Mouse (Mus musculus) embryonic facial prominence, embryonic 15.5 days (tissue): ENCODE measurements around the gene Nr2f1. TPM values are rescaled to one million over a fixed set of nuclear protein-coding genes. Genes with fewer than 3 reads are reported as not detected.

ENCODE experiments used
- ATAC-seq: fragments of 200-750 bp; cut with Nextera tagmentation; 2 replicates; pipeline ENCODE4 v1.8.0; 2017; ENCODE audit warnings: low read depth, moderate TSS enrichment; ENCODE audit not compliant: insufficient number of reproducible peaks, low FRiP score, low TSS enrichment
- H3K27ac ChIP-seq: fragments of 300-500 bp; sonication (generic); replicated peaks from 2 replicates; pipeline ENCODE4 v1.5.1; 2015; ENCODE audit warnings: mild to moderate bottlenecking, inconsistent platforms
- H3K27me3 ChIP-seq: fragments of 300-500 bp; sonication (generic); 2 replicates; pipeline ENCODE4 v1.6.1; 2015; ENCODE audit warnings: inconsistent platforms
- H3K36me3 ChIP-seq: fragments of 300-500 bp; sonication (generic); 2 replicates; pipeline ENCODE4 v1.6.1; 2015; ENCODE audit warnings: mild to moderate bottlenecking, inconsistent platforms
- H3K4me1 ChIP-seq: fragments of 300-500 bp; sonication (generic); 2 replicates; pipeline ENCODE4 v1.6.1; 2015; ENCODE audit warnings: inconsistent platforms
- H3K4me2 ChIP-seq: fragments of 300-500 bp; sonication (generic); replicated peaks from 2 replicates; pipeline ENCODE4 v1.6.1; 2015; ENCODE audit warnings: mild to moderate bottlenecking, inconsistent platforms
- H3K4me3 ChIP-seq: fragments of 300-500 bp; sonication (generic); replicated peaks from 2 replicates; pipeline ENCODE4 v1.5.1; 2015; ENCODE audit warnings: mild to moderate bottlenecking, inconsistent platforms
- H3K9ac ChIP-seq: fragments of 300-500 bp; sonication (generic); 2 replicates; pipeline ENCODE4 v1.6.1; 2015; ENCODE audit warnings: inconsistent platforms
- H3K9me3 ChIP-seq: fragments of 300-500 bp; sonication (generic); replicated peaks from 2 replicates; pipeline ENCODE4 v1.6.1; 2016; ENCODE audit warnings: inconsistent platforms
- WGBS: fragments of 180-500 bp; shearing (Covaris S2); methylation state at CpG from one replicate; pipeline ENCODE4 v1.1.7; 2015; 5-methylcytosine and 5-hydroxymethylcytosine counted together
- polyA plus RNA-seq: library from polyadenylated mRNA; unstranded; fragments of >200 nt; fragmentation: Nextera tagmentation; extraction: Ambion mirVana; gene quantifications from 2 replicates; pipeline ENCODE4 v1.2.1, GENCODE M21; 2015

Gene Nr2f1
- polyA plus RNA-seq, 1 experiment from 2014 or later, result 14.5 TPM

- H3K36me3 ChIP-seq, result no peaks in the 10 kb centered on the region
- H3K9me3 ChIP-seq, result no peaks in the 10 kb centered on the region
- WGBS, result 28% methylated on average over 5 of the region's 5 CpGs
- no peak overlapping the region for H3K27ac ChIP-seq
- H3K4me1 ChIP-seq, result peaks cover 24% of the 10 kb centered on the region
- H3K9ac ChIP-seq, result no peak overlapping the region
- no peak overlapping the region for H3K4me2 ChIP-seq
- H3K27me3 ChIP-seq, result peaks cover 89% of the 10 kb centered on the region
- no peak overlapping the region for H3K4me3 ChIP-seq
- no peak for ATAC-seq
These were observed 22.1 kb downstream of the Nr2f1 start for GRCm38 (mm10) chr13:78177381-78177950.

- peaks cover 8% of the 10 kb centered on the region for H3K4me1 ChIP-seq
- H3K36me3 ChIP-seq, result no peaks in the 10 kb centered on the region
- no peak overlapping the region for H3K4me2 ChIP-seq
- H3K4me3 ChIP-seq, result no peak overlapping the region
- peaks cover 88% of the 10 kb centered on the region for H3K27me3 ChIP-seq
- WGBS, result 4% methylated on average over 8 of the region's 8 CpGs
- H3K27ac ChIP-seq, result no peak overlapping the region
- no peak overlapping the region for H3K9ac ChIP-seq
- no peaks in the 10 kb centered on the region for H3K9me3 ChIP-seq
- ATAC-seq, result no peak
These were observed 23.7 kb downstream of the Nr2f1 start for GRCm38 (mm10) chr13:78175821-78176380.

- Histone ChIP-seq H3K27me3 (peaks cover 85% of the 10 kb centered on the region), H3K4me1 (peaks cover 8% of the 10 kb centered on the region; the same call in 1 of the 2 replicates), H3K9me3 (no peaks in the 10 kb centered on the region), H3K36me3 (no peaks in the 10 kb centered on the region), H3K9ac (no peak overlapping the region), H3K4me3 (no peak overlapping the region), H3K27ac (no peak overlapping the region), H3K4me2 (no peak overlapping the region)
- WGBS, result 23% methylated on average over 1 of the region's 1 CpGs
- ATAC-seq, result no peak
These were observed 24.7 kb downstream of the Nr2f1 start for GRCm38 (mm10) chr13:78174891-78175290.

GRCm38 (mm10) chr13:78174191-78174590 is 25.4 kb downstream of the Nr2f1 start:
- ATAC-seq, result no peak

GRCm38 (mm10) chr13:78172861-78173260 is 26.7 kb downstream of the Nr2f1 start:
- WGBS, result 9% methylated on average over 3 of the region's 3 CpGs
- H3K9me3 ChIP-seq, result no peaks in the 10 kb centered on the region
- peaks cover 72% of the 10 kb centered on the region for H3K27me3 ChIP-seq
- no peaks in the 10 kb centered on the region for H3K36me3 ChIP-seq
- no peak overlapping the region for H3K9ac ChIP-seq
- ATAC-seq, result no peak
- H3K4me3 ChIP-seq, result no peak overlapping the region
- no peak overlapping the region for H3K4me2 ChIP-seq
- no peaks in the 10 kb centered on the region for H3K4me1 ChIP-seq
- H3K27ac ChIP-seq, result no peak overlapping the region

More at GRCm38 (mm10) chr13:78174191-78174590, 25.4 kb downstream of the Nr2f1 start:
- H3K4me3 ChIP-seq, result no peak overlapping the region
- no peak overlapping the region for H3K4me2 ChIP-seq
- H3K36me3 ChIP-seq, result no peaks in the 10 kb centered on the region
- peaks cover 1% of the 10 kb centered on the region; the same call in 1 of the 2 replicates for H3K4me1 ChIP-seq
- 14% methylated on average over 3 of the region's 3 CpGs for WGBS
- no peaks in the 10 kb centered on the region for H3K9me3 ChIP-seq
- H3K27ac ChIP-seq, result no peak overlapping the region
- peaks cover 84% of the 10 kb centered on the region for H3K27me3 ChIP-seq
- no peak overlapping the region for H3K9ac ChIP-seq

GRCm38 (mm10) chr13:78171984-78172636 is 27.4 kb downstream of the Nr2f1 start:
- 3% methylated on average over 17 of the region's 17 CpGs for WGBS
- H3K4me2 ChIP-seq, result no peak overlapping the region
- ATAC-seq, result no peak

GRCm38 (mm10) chr13:78171320-78171719 is 28.2 kb downstream of the Nr2f1 start:
- no peaks in the 10 kb centered on the region for H3K4me1 ChIP-seq
- H3K9me3 ChIP-seq, result no peaks in the 10 kb centered on the region
- no peak for ATAC-seq
- H3K4me2 ChIP-seq, result peak overlapping the region; percentile 22; the same call in 1 of the 2 replicates
- peaks cover 65% of the 10 kb centered on the region for H3K27me3 ChIP-seq
- under 1% methylated on average over 15 of the region's 15 CpGs for WGBS
- no peak overlapping the region for H3K9ac ChIP-seq
- no peak overlapping the region for H3K27ac ChIP-seq
- H3K36me3 ChIP-seq, result no peaks in the 10 kb centered on the region
- no peak overlapping the region for H3K4me3 ChIP-seq

More at GRCm38 (mm10) chr13:78171984-78172636, 27.4 kb downstream of the Nr2f1 start:
- peaks cover 72% of the 10 kb centered on the region for H3K27me3 ChIP-seq
- H3K9ac ChIP-seq, result no peak overlapping the region
- no peaks in the 10 kb centered on the region for H3K9me3 ChIP-seq
- no peak overlapping the region for H3K4me3 ChIP-seq
- no peaks in the 10 kb centered on the region for H3K36me3 ChIP-seq
- no peaks in the 10 kb centered on the region for H3K4me1 ChIP-seq
- H3K27ac ChIP-seq, result no peak overlapping the region

GRCm38 (mm10) chr13:78168166-78168565 is 31.4 kb downstream of the Nr2f1 start:
- H3K27ac ChIP-seq, result no peak overlapping the region
- ATAC-seq, result no peak
- H3K4me2 ChIP-seq, result no peak overlapping the region
- no peak overlapping the region for H3K9ac ChIP-seq
- no peak overlapping the region for H3K4me3 ChIP-seq
- 0 out of 2 replicates have a peak, but pooled peaks cover 5% of the 10 kb centered on the region for H3K4me1 ChIP-seq
- H3K9me3 ChIP-seq, result no peaks in the 10 kb centered on the region
- 32% methylated on average over 4 of the region's 4 CpGs for WGBS
- H3K36me3 ChIP-seq, result no peaks in the 10 kb centered on the region
- H3K27me3 ChIP-seq, result peaks cover 57% of the 10 kb centered on the region

GRCm38 (mm10) chr13:78164941-78165340 is 34.6 kb downstream of the Nr2f1 start:
- H3K9ac ChIP-seq, result no peak overlapping the region
- H3K27me3 ChIP-seq, result peaks cover 30% of the 10 kb centered on the region
- H3K4me1 ChIP-seq, result 0 out of 2 replicates have a peak, but pooled peaks cover 9% of the 10 kb centered on the region
- ATAC-seq, result no peak
- H3K9me3 ChIP-seq, result no peaks in the 10 kb centered on the region
- H3K4me2 ChIP-seq, result no peak overlapping the region
- no peaks in the 10 kb centered on the region for H3K36me3 ChIP-seq
- H3K4me3 ChIP-seq, result no peak overlapping the region
- no peak overlapping the region for H3K27ac ChIP-seq

- Histone ChIP-seq H3K9ac (peak overlapping the region; percentile 21; the same call in 1 of the 2 replicates), H3K4me1 (0 out of 2 replicates have a peak, but pooled peaks cover 9% of the 10 kb centered on the region), H3K9me3 (no peaks in the 10 kb centered on the region), H3K27me3 (peaks cover 23% of the 10 kb centered on the region), H3K27ac (no peak overlapping the region), H3K4me3 (peak overlapping the region; percentile 61), H3K36me3 (no peaks in the 10 kb centered on the region), H3K4me2 (peak overlapping the region; percentile 95)
- WGBS, result under 1% methylated on average over 84 of the region's 86 CpGs
- ATAC-seq, result peak; percentile 83
These were observed 36.2 kb downstream of the Nr2f1 start for GRCm38 (mm10) chr13:78163087-78163958.

GRCm38 (mm10) chr13:78162149-78162548 is 37.4 kb downstream of the Nr2f1 start:
- Histone ChIP-seq H3K9ac (no peak overlapping the region), H3K36me3 (no peaks in the 10 kb centered on the region), H3K27me3 (peaks cover 18% of the 10 kb centered on the region), H3K27ac (no peak overlapping the region), H3K4me2 (no peak overlapping the region), H3K4me3 (no peak overlapping the region), H3K4me1 (0 out of 2 replicates have a peak, but pooled peaks cover 9% of the 10 kb centered on the region), H3K9me3 (no peaks in the 10 kb centered on the region)
- WGBS, result 52% methylated on average over 2 of the region's 2 CpGs
- ATAC-seq, result no peak
